Mouse (Mus musculus) MEL (cell line): Measurements from ENCODE around the gene Serf2. TPM values are rescaled to one million over a fixed set of nuclear protein-coding genes. Genes with fewer than 3 reads are reported as not detected.

Experiments
- DNase-seq: peaks from one replicate; pipeline ENCODE4 v3.0.0; 2011; ENCODE audit warnings: low read depth, low spot score
- H3K27ac ChIP-seq: 2 replicates; pipeline ENCODE4 v1.5.1; 2012; ENCODE audit warnings: low read depth, mild to moderate bottlenecking, control low read depth, low read length, moderate library complexity; ENCODE audit not compliant: control insufficient read depth
- H3K27me3 ChIP-seq, 2 experiments: fragments of 150-350 bp in 1 of 2; sonication (generic) in 1 of 2; 2 replicates each; pipeline ENCODE4 v1.6.1; 2012; ENCODE audit warnings: low read length in 2 of 2, mild to moderate bottlenecking in 2 of 2, improper control_type of control experiment in 1 of 2, moderate library complexity in 1 of 2; ENCODE audit not compliant: insufficient read depth in 2 of 2, control insufficient read depth in 1 of 2
- H3K36me3 ChIP-seq, 2 experiments: 2 replicates each; pipeline ENCODE4 v1.6.1; 2012 to 2014; ENCODE audit warnings: low read length in 2 of 2, improper control_type of control experiment in 1 of 2, inconsistent platforms in 1 of 2, mild to moderate bottlenecking in 1 of 2; ENCODE audit not compliant: insufficient read depth in 2 of 2, control insufficient read depth in 1 of 2
- H3K4me1 ChIP-seq, 2 experiments: fragments of 150-350 bp in 1 of 2; sonication (generic) in 1 of 2; 2 replicates each; pipeline ENCODE4 v1.6.1; 2012; ENCODE audit warnings: low read length in 2 of 2, improper control_type of control experiment in 1 of 2, mild to moderate bottlenecking in 1 of 2; ENCODE audit not compliant: insufficient read depth in 2 of 2, control insufficient read depth in 1 of 2
- H3K4me3 ChIP-seq, 2 experiments: fragments of 150-350 bp in 1 of 2; sonication (generic) in 1 of 2; 2 replicates each; pipeline ENCODE4 v1.5.1; 2012; ENCODE audit warnings: low read depth in 2 of 2, low read length in 2 of 2, mild to moderate bottlenecking in 2 of 2, moderate library complexity in 2 of 2, control low read depth in 1 of 2, improper control_type of control experiment in 1 of 2; ENCODE audit not compliant: control insufficient read depth in 1 of 2, insufficient read depth in 1 of 2
- H3K79me2 ChIP-seq: 2 replicates; pipeline ENCODE4 v1.6.1; 2012; ENCODE audit warnings: mild to moderate bottlenecking, low read length, moderate library complexity; ENCODE audit not compliant: control insufficient read depth, poor library complexity, insufficient read depth
- H3K9ac ChIP-seq: 2 replicates; pipeline ENCODE4 v1.6.1; 2012; ENCODE audit warnings: low read depth, mild to moderate bottlenecking, control low read depth, low read length, moderate library complexity; ENCODE audit not compliant: control insufficient read depth, poor library complexity, severe bottlenecking
- H3K9me3 ChIP-seq: fragments of 150-350 bp; sonication (generic); replicated peaks from 2 replicates; pipeline ENCODE4 v1.6.1; 2012; ENCODE audit warnings: mild to moderate bottlenecking, low read length, improper control_type of control experiment, moderate library complexity; ENCODE audit not compliant: insufficient read depth
- BHLHE40 ChIP-seq: IDR thresholded peaks from 2 replicates; pipeline ENCODE4 v1.6.1; 2012; ENCODE audit warnings: low read depth, mild to moderate bottlenecking, inconsistent platforms, low read length, improper control_type of control experiment, borderline replicate concordance
- CHD1 ChIP-seq: IDR thresholded peaks from 2 replicates; pipeline ENCODE4 v1.6.1; 2012; ENCODE audit warnings: low read depth, mild to moderate bottlenecking, inconsistent platforms, low read length, improper control_type of control experiment
- CTCF ChIP-seq, 3 experiments: IDR thresholded peaks in 2 of 3; conservative IDR thresholded peaks in 1 of 3; 2 replicates each; pipeline ENCODE4 v1.5.1; 2011 to 2012; ENCODE audit warnings: low read length in 3 of 3, low read depth in 2 of 3, mild to moderate bottlenecking in 2 of 3, improper control_type of control experiment in 1 of 3, inconsistent platforms in 1 of 3, mixed read lengths in 1 of 3, moderate library complexity in 1 of 3; ENCODE audit not compliant: control insufficient read depth in 1 of 3, insufficient read depth in 1 of 3, poor library complexity in 1 of 3, severe bottlenecking in 1 of 3
- E2F4 ChIP-seq: IDR thresholded peaks from 2 replicates; pipeline ENCODE4 v1.6.1; 2011; ENCODE audit warnings: low read depth, low read length, improper control_type of control experiment, borderline replicate concordance
- ELF1 ChIP-seq: IDR thresholded peaks from 2 replicates; pipeline ENCODE4 v1.6.1; 2014; ENCODE audit warnings: low read depth, mild to moderate bottlenecking, inconsistent platforms, low read length, improper control_type of control experiment, moderate library complexity
- EP300 ChIP-seq, 2 experiments: IDR thresholded peaks; 2 replicates each; pipeline ENCODE4 v1.6.1; 2011; ENCODE audit warnings: improper control_type of control experiment in 2 of 2, low read length in 2 of 2, low read depth in 1 of 2, mild to moderate bottlenecking in 1 of 2
- ETS1 ChIP-seq: IDR thresholded peaks from 2 replicates; pipeline ENCODE4 v1.6.1; 2012; ENCODE audit warnings: low read depth, mild to moderate bottlenecking, inconsistent platforms, low read length, improper control_type of control experiment, moderate library complexity
- GABPA ChIP-seq: IDR thresholded peaks from 2 replicates; pipeline ENCODE4 v1.6.1; 2012; ENCODE audit warnings: low read depth, mild to moderate bottlenecking, inconsistent platforms, low read length, improper control_type of control experiment, moderate library complexity
- GATA1 ChIP-seq: IDR thresholded peaks from 2 replicates; pipeline ENCODE4 v1.6.1; 2011; ENCODE audit warnings: low read depth, low read length, improper control_type of control experiment
- HCFC1 ChIP-seq: IDR thresholded peaks from 2 replicates; pipeline ENCODE4 v1.6.1; 2012; ENCODE audit warnings: low read depth, mild to moderate bottlenecking, inconsistent platforms, low read length, improper control_type of control experiment, moderate library complexity
- JUND ChIP-seq: IDR thresholded peaks from 2 replicates; pipeline ENCODE4 v1.6.1; 2011; ENCODE audit warnings: low read depth, mild to moderate bottlenecking, improper control_type of control experiment, low read length
- KAT2A ChIP-seq: conservative IDR thresholded peaks from 2 replicates; pipeline ENCODE4 v1.6.1; 2012; ENCODE audit warnings: low read depth, low read length, improper control_type of control experiment, inconsistent platforms
- MAFK ChIP-seq: IDR thresholded peaks from 2 replicates; pipeline ENCODE4 v1.6.1; 2011; ENCODE audit warnings: low read depth, mild to moderate bottlenecking, low read length, improper control_type of control experiment, borderline replicate concordance
- MAX ChIP-seq: IDR thresholded peaks from 2 replicates; pipeline ENCODE4 v1.6.1; 2011; ENCODE audit warnings: low read length, improper control_type of control experiment
- MAZ ChIP-seq: IDR thresholded peaks from 2 replicates; pipeline ENCODE4 v1.6.1; 2012; ENCODE audit warnings: low read depth, mild to moderate bottlenecking, inconsistent platforms, low read length, improper control_type of control experiment
- MEF2A ChIP-seq: IDR thresholded peaks from 2 replicates; pipeline ENCODE4 v1.6.1; 2014; ENCODE audit warnings: low read depth, mild to moderate bottlenecking, inconsistent platforms, low read length, improper control_type of control experiment; ENCODE audit not compliant: poor library complexity, insufficient replicate concordance, severe bottlenecking; ENCODE audit errors: extremely low read depth
- MXI1 ChIP-seq: IDR thresholded peaks from 2 replicates; pipeline ENCODE4 v1.6.1; 2011; ENCODE audit warnings: mild to moderate bottlenecking, low read depth, low read length, improper control_type of control experiment
- MYB ChIP-seq: IDR thresholded peaks from 2 replicates; pipeline ENCODE4 v1.6.1; 2011; ENCODE audit warnings: mild to moderate bottlenecking, low read depth, low read length, improper control_type of control experiment
- MYC ChIP-seq: IDR thresholded peaks from 2 replicates; pipeline ENCODE4 v1.6.1; 2011; ENCODE audit warnings: low read depth, mild to moderate bottlenecking, low read length, improper control_type of control experiment, moderate library complexity
- NELFE ChIP-seq: IDR thresholded peaks from 2 replicates; pipeline ENCODE4 v1.6.1; 2011; ENCODE audit warnings: low read depth, low read length, improper control_type of control experiment
- NRF1 ChIP-seq: IDR thresholded peaks from 2 replicates; pipeline ENCODE4 v1.6.1; 2014; ENCODE audit warnings: low read depth, mild to moderate bottlenecking, inconsistent platforms, low read length, improper control_type of control experiment, moderate library complexity; ENCODE audit not compliant: poor library complexity, insufficient read depth, severe bottlenecking
- POLR2A ChIP-seq, 2 experiments: IDR thresholded peaks; 2 replicates each; pipeline ENCODE4 v1.6.1; 2011 to 2012; ENCODE audit warnings: low read length in 2 of 2, mild to moderate bottlenecking in 2 of 2, control low read depth in 1 of 2, improper control_type of control experiment in 1 of 2, low read depth in 1 of 2, moderate library complexity in 1 of 2; ENCODE audit not compliant: control insufficient read depth in 1 of 2, insufficient read depth in 1 of 2, poor library complexity in 1 of 2
- POLR2AphosphoS2 ChIP-seq: IDR thresholded peaks from 2 replicates; pipeline ENCODE4 v1.6.1; 2011; ENCODE audit warnings: low read length, improper control_type of control experiment
- RAD21 ChIP-seq: IDR thresholded peaks from 2 replicates; pipeline ENCODE4 v1.6.1; 2011; ENCODE audit warnings: mild to moderate bottlenecking, low read depth, low read length, improper control_type of control experiment
- RCOR1 ChIP-seq: IDR thresholded peaks from 2 replicates; pipeline ENCODE4 v1.6.1; 2012; ENCODE audit warnings: low read depth, mild to moderate bottlenecking, inconsistent platforms, low read length, improper control_type of control experiment
- SMC3 ChIP-seq: IDR thresholded peaks from 2 replicates; pipeline ENCODE4 v1.6.1; 2011; ENCODE audit warnings: low read depth, low read length, improper control_type of control experiment
- TAL1 ChIP-seq: IDR thresholded peaks from 2 replicates; pipeline ENCODE4 v1.6.1; 2012; ENCODE audit warnings: mild to moderate bottlenecking, inconsistent platforms, low read length, moderate library complexity, mixed read lengths
- TBP ChIP-seq: IDR thresholded peaks from 2 replicates; pipeline ENCODE4 v1.8.0; 2011; ENCODE audit warnings: low read depth, low read length, improper control_type of control experiment
- TCF12 ChIP-seq: IDR thresholded peaks from 2 replicates; pipeline ENCODE4 v1.6.1; 2014; ENCODE audit warnings: low read depth, mild to moderate bottlenecking, inconsistent platforms, low read length, improper control_type of control experiment, moderate library complexity
- UBTF ChIP-seq: IDR thresholded peaks from 2 replicates; pipeline ENCODE4 v1.6.1; 2012; ENCODE audit warnings: low read depth, mild to moderate bottlenecking, inconsistent platforms, low read length, improper control_type of control experiment, moderate library complexity, borderline replicate concordance; ENCODE audit not compliant: insufficient read depth
- USF1 ChIP-seq: IDR thresholded peaks from 2 replicates; pipeline ENCODE4 v1.6.1; 2014; ENCODE audit warnings: low read depth, mild to moderate bottlenecking, inconsistent platforms, low read length, improper control_type of control experiment, moderate library complexity
- USF2 ChIP-seq, 2 experiments: IDR thresholded peaks; 2 replicates each; pipeline ENCODE4 v1.6.1; 2011 to 2012; ENCODE audit warnings: improper control_type of control experiment in 2 of 2, low read length in 2 of 2, borderline replicate concordance in 1 of 2, inconsistent platforms in 1 of 2, low read depth in 1 of 2, mild to moderate bottlenecking in 1 of 2; ENCODE audit not compliant: insufficient read depth in 1 of 2
- ZC3H11A ChIP-seq: IDR thresholded peaks from 2 replicates; pipeline ENCODE4 v1.6.1; 2012; ENCODE audit warnings: low read depth, mild to moderate bottlenecking, inconsistent platforms, low read length, improper control_type of control experiment
- ZKSCAN1 ChIP-seq: IDR thresholded peaks from 2 replicates; pipeline ENCODE4 v1.6.1; 2012; ENCODE audit warnings: low read depth, mild to moderate bottlenecking, inconsistent platforms, low read length, improper control_type of control experiment, moderate library complexity
- ZMIZ1 ChIP-seq: IDR thresholded peaks from 2 replicates; pipeline ENCODE4 v1.6.1; 2012; ENCODE audit warnings: low read depth, mild to moderate bottlenecking, inconsistent platforms, low read length, improper control_type of control experiment, moderate library complexity
- ZNF384 ChIP-seq: IDR thresholded peaks from 2 replicates; pipeline ENCODE4 v1.6.1; 2012; ENCODE audit warnings: low read depth, mild to moderate bottlenecking, inconsistent platforms, low read length, improper control_type of control experiment
- polyA plus RNA-seq, 2 experiments: library from polyadenylated mRNA; stranded (reverse) in 1 of 2; unstranded in 1 of 2; fragments of >175 nt in 1 of 2; fragments of >200 nt in 1 of 2; gene quantifications; 2 replicates each; pipeline versions ENCODE4 v1.2.1 to v1.2.4; 2012; ENCODE audit warnings: low replicate concordance in 2 of 2, low read depth in 1 of 2; ENCODE audit not compliant: insufficient read length in 2 of 2, insufficient read depth in 1 of 2, missing spikeins in 1 of 2
- total RNA-seq: library from RNA; depleted of rRNA; stranded (reverse); fragments of 300-350 nt; gene quantifications from 2 replicates; pipeline ENCODE4 v1.2.3, GENCODE M21; 2012

The Serf2 gene
- total and polyA plus RNA-seq, 3 experiments = 352 to 469 TPM; not detected in 1

- H3K4me1 ChIP-seq = peaks cover 0 to 7% of the 10 kb centered on the region in 2 experiments
- H3K79me2 ChIP-seq = peaks cover 43% of the 10 kb centered on the region
- TF ChIP-seq ETS1 = no peak
- no peak for TF ChIP-seq ZKSCAN1
- TF ChIP-seq ELF1 = peak; percentile 91
- no peak; the same call in 1 of the 2 replicates for TF ChIP-seq KAT2A
- peak; percentile 85 for TF ChIP-seq HCFC1
- TF ChIP-seq MYB = no peak
- TF ChIP-seq POLR2A (IDR thresholded peaks at IDR 0.05; ENCODE audit: control insufficient read depth in 1 of 2, insufficient read depth in 1 of 2, low read depth in 1 of 2, low read length in 2 of 2, poor library complexity in 1 of 2) = peak; percentile 91 to 95
- TF ChIP-seq E2F4 = no peak
- no peak for TF ChIP-seq MAFK
- TF ChIP-seq JUND = no peak
- no peak for TF ChIP-seq RCOR1
- peak in 2 of 3 experiments; percentile 18 to 37; a peak in 4 of 6 replicates for TF ChIP-seq CTCF (IDR thresholded peaks at IDR 0.05 in 2 of 3, conservative IDR thresholded peaks at IDR 0.05 in 1 of 3; ENCODE audit: control insufficient read depth in 1 of 3, insufficient read depth in 1 of 3, low read depth in 2 of 3, low read length in 3 of 3, poor library complexity in 1 of 3, severe bottlenecking in 1 of 3)
- TF ChIP-seq USF2 (IDR thresholded peaks at IDR 0.05; ENCODE audit: borderline replicate concordance in 1 of 2, insufficient read depth in 1 of 2, low read depth in 1 of 2, low read length in 2 of 2) = no peak
- peak in 1 of 2 experiments; percentile 24; a peak in 2 of 4 replicates for TF ChIP-seq EP300 (IDR thresholded peaks at IDR 0.05; ENCODE audit: low read depth in 1 of 2, low read length in 2 of 2)
- TF ChIP-seq RAD21 = no peak; the same call in 1 of the 2 replicates
- TF ChIP-seq MAX = peak; percentile 67
- peak; percentile 67 for TF ChIP-seq NRF1
- peak; percentile 31; the same call in 1 of the 2 replicates for TF ChIP-seq USF1
- peak; percentile 95 for TF ChIP-seq NELFE
- TF ChIP-seq MAZ = no peak; the same call in 1 of the 2 replicates
- TF ChIP-seq TAL1 = no peak
- TF ChIP-seq UBTF = 0 out of 2 replicates have a peak, but pooled peaks have one; percentile 27
- TF ChIP-seq CHD1 = no peak
- TF ChIP-seq GABPA = no peak
- peak; percentile 87; the same call in 1 of the 2 replicates for TF ChIP-seq POLR2AphosphoS2
- TF ChIP-seq SMC3 = peak; percentile 24; the same call in 1 of the 2 replicates
- TF ChIP-seq GATA1 = no peak
- TF ChIP-seq TCF12 = peak; percentile 62
- peak; percentile 62; the same call in 1 of the 2 replicates for TF ChIP-seq MYC
- no peak for TF ChIP-seq ZNF384
- TF ChIP-seq MEF2A = no peak
- peak; percentile 84 for TF ChIP-seq MXI1
- TF ChIP-seq ZC3H11A = no peak
- TF ChIP-seq TBP = peak; percentile 56; the same call in 1 of the 2 replicates
- TF ChIP-seq ZMIZ1 = peak; percentile 96
- no peak for TF ChIP-seq BHLHE40
Measured at GRCm38 (mm10) chr2:121413387-121414042, 35.5 kb upstream of the Serf2 start, which contains the start of the genes Pdia3 and Catsper2. TSS of gene Pdia3 (plus strand) at chr2:121413775. TSS of gene Catsper2 (minus strand) at chr2:121413792.

More at GRCm38 (mm10) chr2:121413387-121414042, 35.5 kb upstream of the Serf2 start, which contains the start of the genes Pdia3 and Catsper2:
- Histone ChIP-seq H3K27ac (peak within 1 kb of the TSS; percentile 89), H3K9ac (peak within 1 kb of the TSS; percentile 87), H3K4me3 (peak within 1 kb of the TSS; percentile 84 to 100), H3K27me3 (no peaks in the 10 kb centered on the region), H3K36me3 (peaks cover 6 to 29% of the 10 kb centered on the region in 2 experiments), H3K9me3 (no peaks in the 10 kb centered on the region)
- DNase-seq = peak; percentile 97
